Mouse (Mus musculus) heart, postnatal 0 days (tissue): ENCODE measurements around the gene Ccdc92b.

Source experiments
- CTCF ChIP-seq: IDR thresholded peaks from 2 replicates; pipeline ENCODE4 v1.5.1; 2016; ENCODE audit warnings: antibody characterized with exemption, control low read depth, low read depth
- EP300 ChIP-seq: IDR thresholded peaks from 2 replicates; pipeline ENCODE4 v1.6.1; 2016; ENCODE audit warnings: antibody characterized with exemption, low read depth

GRCm38 (mm10) chr11:74621974-74622669 lies 2.7 kb downstream of the Ccdc92b start:
- no peak for TF ChIP-seq EP300
- TF ChIP-seq CTCF = no peak
